ENCODE assay signal across 21 mouse cellular contexts in the genomic region with DNA sequence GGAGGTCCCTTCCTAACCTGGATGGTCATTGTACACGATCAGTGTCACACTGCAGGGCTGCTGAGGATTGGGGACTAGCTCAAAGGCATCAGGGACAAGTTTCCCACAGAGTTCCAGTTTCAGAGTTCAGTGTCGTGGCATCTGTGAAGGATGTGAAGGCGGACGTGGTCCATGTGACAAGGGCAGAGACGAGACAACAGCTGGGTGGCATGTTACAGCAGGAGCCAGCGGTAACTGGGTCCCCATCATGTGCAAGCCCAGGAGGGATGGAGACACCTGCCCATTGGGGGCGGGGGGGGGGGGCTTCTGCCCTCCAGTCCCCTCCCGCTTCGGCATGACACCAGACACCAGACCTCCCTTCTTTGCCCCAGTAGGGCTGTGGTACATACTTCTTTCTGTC.
"Had no signal": no experiment of that assay in that cellular context is flagged by ENCODE, and none has a peak within 500 bp of the region (broad histone marks: within the 10 kb centered on the region; RNA-seq: fewer than 3 reads in every experiment).

No protein-coding gene starts in this region.

- DNase-seq: kidney, adult 18-20 months; kidney, postnatal 10 days; kidney, postnatal 36 days; layer of hippocampus, postnatal 36 days; liver, postnatal 0 days; lung, embryonic 14.5 days; lung, postnatal 14 days; retina, postnatal 1 day; right cerebral cortex, postnatal 25 days; spleen, adult 18-20 months; thymus, postnatal 36 days had no signal

- H3K9ac ChIP-seq: limb, embryonic 15.5 days; liver, embryonic 14.5 days; liver, postnatal 0 days; lung, embryonic 14.5 days; midbrain, embryonic 13.5 days; neural tube, embryonic 13.5 days; stomach, embryonic 15.5 days had no signal

- H3K36me3 ChIP-seq: limb, embryonic 15.5 days; midbrain, embryonic 10.5 days; midbrain, embryonic 13.5 days; neural tube, embryonic 13.5 days; stomach, embryonic 15.5 days had no signal

- H3K4me2 ChIP-seq: limb, embryonic 15.5 days; liver, embryonic 11.5 days; lung, embryonic 14.5 days; midbrain, embryonic 13.5 days; neural tube, embryonic 13.5 days; stomach, embryonic 15.5 days had no signal

- H3K27me3 ChIP-seq: limb, embryonic 15.5 days; stomach, embryonic 15.5 days had no signal

- H3K9me3 ChIP-seq: limb, embryonic 15.5 days; midbrain, embryonic 10.5 days; midbrain, embryonic 13.5 days; neural tube, embryonic 13.5 days; stomach, embryonic 15.5 days had no signal

- H3K27ac ChIP-seq: left cerebral cortex, adult 2 months; limb, embryonic 15.5 days; liver, embryonic 14.5 days; midbrain, embryonic 10.5 days; midbrain, embryonic 13.5 days; neural tube, embryonic 13.5 days; stomach, embryonic 15.5 days had no signal

- ATAC-seq: liver, postnatal 0 days; midbrain, embryonic 13.5 days; midbrain, embryonic 16.5 days had no signal

- H3K4me3 ChIP-seq: left cerebral cortex, adult 2 months; limb, embryonic 15.5 days; midbrain, embryonic 10.5 days; midbrain, embryonic 13.5 days; myocyte; neural tube, embryonic 13.5 days; stomach, embryonic 15.5 days had no signal
